Mouse (Mus musculus) C2C12 (cell line): ENCODE data around the gene Itpr3.

Experiments used
- CEBPB ChIP-seq: IDR thresholded peaks from one replicate; pipeline ENCODE4 v1.6.1; 2011; ENCODE audit warnings: low read depth, mild to moderate bottlenecking, control low read depth, moderate library complexity
- CTCF ChIP-seq: IDR thresholded peaks from one replicate; pipeline ENCODE4 v1.5.1; 2011; ENCODE audit not compliant: control insufficient read depth, insufficient read depth, insufficient read length
- FOSL1 ChIP-seq: IDR thresholded peaks from one replicate; pipeline ENCODE4 v1.8.0; 2011; ENCODE audit warnings: mild to moderate bottlenecking, low read length; ENCODE audit not compliant: poor library complexity, insufficient read depth, severe bottlenecking
- MAX ChIP-seq: IDR thresholded peaks from one replicate; pipeline ENCODE4 v1.6.1; 2011; ENCODE audit warnings: mild to moderate bottlenecking, control low read depth
- MYOD1 ChIP-seq: IDR thresholded peaks from one replicate; pipeline ENCODE4 v1.6.1; 2011; ENCODE audit warnings: low read depth; ENCODE audit not compliant: control insufficient read depth, insufficient read length
- MYOG ChIP-seq: IDR thresholded peaks from one replicate; pipeline ENCODE4 v1.6.1; 2011; ENCODE audit not compliant: control insufficient read depth, insufficient read length; ENCODE audit errors: extremely low read depth
- USF1 ChIP-seq: IDR thresholded peaks from one replicate; pipeline ENCODE4 v1.6.1; 2011; ENCODE audit warnings: low read depth, mild to moderate bottlenecking, control low read depth, moderate library complexity

DNA sequence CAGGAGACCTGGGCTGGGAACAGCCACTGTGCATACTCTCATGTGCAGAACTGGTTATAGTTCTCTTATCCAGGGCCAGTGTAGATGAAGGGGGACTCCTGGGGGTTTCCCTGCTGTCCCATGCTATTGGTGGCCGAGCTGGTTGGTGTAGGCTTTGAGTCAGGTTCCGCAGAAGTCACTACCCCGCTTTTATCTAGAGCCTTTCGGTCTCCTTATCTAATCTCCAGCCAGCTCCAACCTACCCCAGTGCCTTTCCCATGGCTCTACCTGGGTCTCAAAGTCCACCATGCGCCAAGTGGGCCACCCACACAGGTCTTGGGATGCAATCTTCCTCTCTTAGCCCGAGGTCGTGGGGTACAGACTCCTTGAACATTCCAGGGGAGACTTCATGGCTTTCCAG is 9.0 kb downstream of the Itpr3 start:
- TF ChIP-seq MAX (no peak), CTCF (no peak), USF1 (no peak), CEBPB (no peak), MYOD1 (no peak), FOSL1 (no peak), MYOG (no peak)
